Mouse (Mus musculus): ENCODE measurements at regions not wholly inside any gene's neighbourhood (a gene's known extent, or its start where the extent isn't known, plus 50 kb on each side); places are given as distances from the start of the nearest gene placed in this dataset.
"Not testable (repeated sequence)": the region's sequence is repeated elsewhere in the genome, so short reads cannot be mapped to it uniquely, and the experiment has no call there.

DNA sequence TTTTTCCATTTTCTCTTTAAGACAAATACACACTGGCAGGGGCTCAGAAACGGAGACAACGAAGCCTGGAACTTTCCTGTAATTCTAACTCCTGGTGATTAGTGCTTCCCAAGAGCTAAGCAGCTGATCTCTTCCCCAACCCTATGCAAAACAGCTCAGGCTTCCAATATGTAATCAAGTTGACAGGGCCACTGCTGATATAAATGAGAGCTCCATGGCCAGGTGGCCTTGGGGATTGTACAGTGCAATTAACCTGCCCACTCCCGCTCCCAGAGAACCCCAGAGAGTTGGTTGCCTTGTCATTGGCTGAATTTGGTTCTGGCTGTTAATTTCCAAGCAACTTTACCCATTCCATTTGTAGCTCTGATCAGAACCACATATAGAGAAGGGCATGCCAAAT is 67.8 kb downstream of the 4933415F23Rik start:
- CTCF ChIA-PET = interaction anchor here (1.0 to 1.1 kb wide), 2 partner anchors 23 to 28 kb away, joined by 3 read pairs; no protein-coding TSS in a partner anchor
- POLR2A ChIA-PET = interaction anchor here (0.6 kb wide), 1 partner anchor 143 kb away, joined by 3 read pairs; no protein-coding TSS in a partner anchor
- no peak for TF ChIP-seq CTCF (IDR thresholded peaks at IDR 0.05)
- in situ Hi-C loops (cut with MboI; ENCODE audit: low pct_unique_long_range_greater_than_20kb) = no loop called here
- DNase-seq (ENCODE audit: low read depth, low spot score) (no peak), ATAC-seq (no peak)
- peaks cover 49% of the 10 kb centered on the region for H3K27me3 ChIP-seq

DNA sequence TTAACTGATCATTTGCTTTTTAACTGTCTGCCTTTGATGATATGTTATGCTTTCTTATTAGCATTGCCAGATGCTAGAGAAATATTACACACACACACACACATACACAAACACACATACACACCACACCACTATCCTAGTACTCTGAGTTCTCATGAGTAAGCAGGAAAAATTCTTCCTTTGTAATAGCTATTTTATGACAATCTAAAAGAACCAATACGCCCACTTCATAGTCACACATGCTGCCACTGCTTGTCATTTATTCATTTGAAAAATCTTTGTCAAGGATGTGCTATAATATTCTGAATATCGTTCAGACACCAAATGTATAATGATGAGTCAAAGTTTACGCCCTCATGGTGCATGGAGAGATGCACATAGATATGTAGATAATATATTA is 78.5 kb downstream of the 4933415F23Rik start:
- CTCF ChIA-PET = no interaction called here
- no peak for TF ChIP-seq CTCF (IDR thresholded peaks at IDR 0.05)
- DNase-seq (ENCODE audit: low read depth, low spot score) = no peak
- in situ Hi-C loops (cut with MboI; ENCODE audit: low pct_unique_long_range_greater_than_20kb) = no loop called here
- ATAC-seq = no peak
- POLR2A ChIA-PET = no interaction called here
- peaks cover 6% of the 10 kb centered on the region for H3K27me3 ChIP-seq

DNA sequence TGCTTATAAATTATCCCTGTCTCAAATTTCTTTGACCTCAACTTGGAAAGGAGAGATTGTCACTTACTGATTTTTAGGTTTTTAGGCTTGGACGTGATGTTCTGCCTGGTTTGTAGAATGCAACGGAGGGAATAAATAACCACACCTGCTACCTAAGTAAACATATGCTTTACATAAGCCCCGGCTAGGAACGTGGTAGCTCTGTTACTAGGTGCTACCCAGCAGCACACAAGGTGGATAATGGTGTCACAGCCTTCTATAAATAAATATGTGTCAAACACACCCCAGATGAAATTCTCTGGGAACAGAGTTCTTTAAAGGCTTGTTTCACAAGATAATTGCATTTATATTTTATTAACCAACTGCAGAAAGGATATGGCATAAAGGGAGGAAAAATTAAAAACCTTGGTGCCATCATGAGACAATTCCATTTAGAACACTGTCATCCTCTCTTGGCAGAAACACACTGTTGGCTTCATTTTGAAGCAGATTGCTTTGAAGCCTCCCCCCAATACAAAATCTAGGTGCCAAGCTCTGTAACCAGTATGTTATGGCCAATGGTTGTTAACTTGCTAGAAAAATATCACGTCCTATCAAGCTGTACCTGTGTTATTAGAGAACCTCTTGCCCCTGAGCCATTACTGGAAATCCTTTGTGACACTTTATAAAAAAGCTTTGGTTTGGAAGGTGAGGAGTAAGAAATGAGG is 94.1 kb downstream of the 4933415F23Rik start:
- ATAC-seq (no peak), DNase-seq (ENCODE audit: low read depth, low spot score) (no peak)
- in situ Hi-C loops (cut with MboI; ENCODE audit: low pct_unique_long_range_greater_than_20kb) = no loop called here
- no peak for TF ChIP-seq CTCF (IDR thresholded peaks at IDR 0.05)
- POLR2A ChIA-PET = no interaction called here
- CTCF ChIA-PET = no interaction called here
- no peaks in the 10 kb centered on the region for H3K27me3 ChIP-seq

DNA sequence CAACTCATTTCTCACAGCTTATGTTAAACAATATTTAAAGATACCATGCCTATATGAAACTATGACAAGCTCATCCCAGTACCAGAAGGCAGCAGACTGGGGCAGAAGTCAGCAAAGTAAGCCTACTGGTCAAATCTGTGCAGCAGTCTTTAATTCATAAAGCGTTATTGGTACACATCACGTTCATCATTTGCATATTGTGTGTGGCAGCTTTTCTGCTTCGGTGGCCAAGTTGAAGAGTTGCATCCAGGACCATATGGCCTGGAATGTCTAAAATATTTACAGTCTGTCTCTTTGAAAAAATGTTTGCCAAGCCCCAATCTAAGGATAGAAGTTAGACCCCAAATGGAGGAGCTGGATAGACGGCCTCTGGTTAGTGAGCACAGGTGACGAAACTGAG is 97.2 kb downstream of the 4933415F23Rik start:
- H3K27me3 ChIP-seq = peaks cover 5% of the 10 kb centered on the region
- CTCF ChIA-PET = no interaction called here
- no peak for DNase-seq (ENCODE audit: low read depth, low spot score)
- POLR2A ChIA-PET = no interaction called here
- TF ChIP-seq CTCF (IDR thresholded peaks at IDR 0.05) = no peak
- ATAC-seq = no peak
- in situ Hi-C loops (cut with MboI; ENCODE audit: low pct_unique_long_range_greater_than_20kb) = no loop called here

GRCm38 (mm10) chr1:22996665-22997064 is 105.4 kb downstream of the 4933415F23Rik start:
- H3K27me3 ChIP-seq = peaks cover 23% of the 10 kb centered on the region
- in situ Hi-C loops (cut with MboI; ENCODE audit: low pct_unique_long_range_greater_than_20kb) = no loop called here
- TF ChIP-seq CTCF (IDR thresholded peaks at IDR 0.05) = no peak
- CTCF ChIA-PET = no interaction called here
- DNase-seq (ENCODE audit: low read depth, low spot score) = no peak
- no peak for ATAC-seq
- POLR2A ChIA-PET = no interaction called here

- POLR2A ChIA-PET = no interaction called here
Measured at GRCm38 (mm10) chr1:22989521-22990221, 112.4 kb downstream of the 4933415F23Rik start.

DNA sequence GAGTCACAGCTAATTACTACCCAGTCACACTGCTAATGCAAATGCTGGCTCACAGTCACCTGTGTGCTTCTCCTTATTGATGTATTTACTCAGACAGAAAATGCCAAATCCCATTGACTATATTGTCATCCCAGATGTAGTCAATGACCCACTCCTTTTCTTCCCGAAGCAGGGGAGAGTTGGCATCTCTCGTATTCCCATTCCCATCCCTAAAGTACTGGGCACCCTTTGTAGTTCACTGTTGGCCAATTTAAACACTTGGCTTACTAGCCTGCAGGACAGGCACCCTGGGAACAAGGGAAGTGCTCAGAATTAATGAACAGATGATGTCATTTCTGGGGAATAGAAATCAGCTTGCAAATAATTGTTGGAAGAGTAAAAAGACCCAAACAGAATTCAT is 114.5 kb downstream of the 4933415F23Rik start:
- ATAC-seq = no peak
- ChIA-PET CTCF (no interaction called here), POLR2A (no interaction called here)
- in situ Hi-C loops (cut with MboI; ENCODE audit: low pct_unique_long_range_greater_than_20kb) = no loop called here
- no peak for TF ChIP-seq CTCF (IDR thresholded peaks at IDR 0.05)
- DNase-seq (ENCODE audit: low read depth, low spot score) = no peak
- H3K27me3 ChIP-seq = peaks cover 52% of the 10 kb centered on the region

More at GRCm38 (mm10) chr1:22989521-22990221, 112.4 kb downstream of the 4933415F23Rik start:
- in situ Hi-C loops (cut with MboI; ENCODE audit: low pct_unique_long_range_greater_than_20kb) = no loop called here
- CTCF ChIA-PET = no interaction called here
- DNase-seq (ENCODE audit: low read depth, low spot score) (no peak), ATAC-seq (no peak)
- peaks cover 65% of the 10 kb centered on the region for H3K27me3 ChIP-seq
- TF ChIP-seq CTCF (IDR thresholded peaks at IDR 0.05) = no peak

DNA sequence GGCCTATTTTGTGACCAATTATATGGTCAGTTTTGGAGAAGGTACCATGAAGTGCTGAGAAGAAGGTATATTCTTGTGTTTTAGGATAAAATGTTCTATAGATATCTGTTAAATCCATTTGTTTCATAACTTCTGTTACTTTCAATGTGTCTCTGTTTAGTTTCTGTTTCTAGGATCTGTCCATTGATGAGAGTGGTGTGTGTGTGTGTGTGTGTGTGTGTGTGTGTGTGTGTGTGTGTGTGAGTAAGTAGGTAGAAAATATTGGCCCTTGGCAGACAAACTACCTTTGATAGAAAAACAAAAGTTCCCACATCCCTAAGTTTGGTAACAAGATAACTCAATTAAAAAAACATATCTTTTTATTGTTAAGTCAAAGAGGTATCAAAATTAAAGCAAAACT is 117.8 kb downstream of the 4933415F23Rik start:
- POLR2A ChIA-PET; CTCF ChIA-PET; DNase-seq (ENCODE audit: low read depth, low spot score); ATAC-seq; in situ Hi-C loops (cut with MboI; ENCODE audit: low pct_unique_long_range_greater_than_20kb): not testable (repeated sequence)
- peaks cover 26% of the 10 kb centered on the region for H3K27me3 ChIP-seq

- CTCF ChIA-PET = no interaction called here
- POLR2A ChIA-PET = no interaction called here
- ATAC-seq = no peak
- DNase-seq (ENCODE audit: low read depth, low spot score) = no peak
- in situ Hi-C loops (cut with MboI; ENCODE audit: low pct_unique_long_range_greater_than_20kb) = no loop called here
- H3K27me3 ChIP-seq = peaks cover 26% of the 10 kb centered on the region
- no peak for TF ChIP-seq CTCF (IDR thresholded peaks at IDR 0.05)
Measured at GRCm38 (mm10) chr1:22974917-22975316, 127.1 kb downstream of the 4933415F23Rik start.

GRCm38 (mm10) chr1:22943995-22944394 is 138.2 kb upstream of the Rims1 start:
- ChIA-PET CTCF (no interaction called here), POLR2A (no interaction called here)
- DNase-seq (ENCODE audit: low read depth, low spot score) (no peak), ATAC-seq (no peak)
- TF ChIP-seq CTCF (IDR thresholded peaks at IDR 0.05) = no peak
- peaks cover 12% of the 10 kb centered on the region for H3K27me3 ChIP-seq
- in situ Hi-C loops (cut with MboI; ENCODE audit: low pct_unique_long_range_greater_than_20kb) = no loop called here

GRCm38 (mm10) chr1:22939816-22940215 is 134.0 kb upstream of the Rims1 start:
- in situ Hi-C loops (cut with MboI; ENCODE audit: low pct_unique_long_range_greater_than_20kb) = no loop called here

More at GRCm38 (mm10) chr1:22939816-22940215, 134.0 kb upstream of the Rims1 start:
- H3K27me3 ChIP-seq = peaks cover 17% of the 10 kb centered on the region
- POLR2A ChIA-PET = no interaction called here
- DNase-seq (ENCODE audit: low read depth, low spot score) (no peak), ATAC-seq (no peak)
- CTCF ChIA-PET = no interaction called here
- TF ChIP-seq CTCF (IDR thresholded peaks at IDR 0.05) = no peak

All from Patski (cell line).